Mouse (Mus musculus) cerebellum, adult 2 months (tissue): ENCODE results near the gene Ntrk1.

Experiments used
- CTCF ChIP-seq: fragments of 200-500 bp; IDR thresholded peaks from 2 replicates; pipeline ENCODE4 v1.5.1; 2011; ENCODE audit warnings: low read depth, mild to moderate bottlenecking, control low read depth, low read length, moderate library complexity, borderline replicate concordance; ENCODE audit not compliant: insufficient read depth
- POLR2A ChIP-seq: fragments of 200-500 bp; IDR thresholded peaks from 2 replicates; pipeline ENCODE4 v1.6.1; 2011; ENCODE audit warnings: low read length, control low read depth, borderline replicate concordance; ENCODE audit not compliant: insufficient read depth

DNA sequence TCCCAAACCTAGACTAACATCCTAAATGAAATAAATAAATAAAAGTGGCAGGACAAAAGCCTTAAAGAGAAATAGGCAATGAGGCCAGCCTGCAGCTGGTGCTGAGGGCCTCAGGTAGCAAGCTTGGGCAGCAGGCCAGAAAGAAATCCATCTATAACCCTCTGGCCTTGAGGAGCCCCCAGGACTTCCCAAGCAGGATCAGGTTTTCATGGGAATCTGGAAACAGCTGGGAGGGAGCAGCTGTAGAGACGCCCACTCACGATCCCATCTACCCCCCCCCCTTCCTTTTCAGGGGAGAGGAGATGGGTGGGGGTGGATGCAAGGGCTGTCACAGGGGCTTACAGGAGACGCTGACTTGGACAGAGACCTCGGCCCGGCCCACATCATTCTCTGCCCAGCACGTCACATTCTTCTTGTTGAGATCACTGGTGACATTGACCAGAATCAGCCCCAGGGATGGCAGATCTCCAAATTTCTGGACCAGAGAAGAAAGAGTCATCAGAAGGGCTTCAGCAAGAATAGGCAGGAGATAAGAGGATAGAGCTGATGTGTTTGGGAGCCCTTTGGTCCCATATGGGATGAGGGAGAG lies 9.2 kb downstream of the Ntrk1 start:
- TF ChIP-seq POLR2A (no peak), CTCF (no peak)
